Mouse (Mus musculus): Measurements from ENCODE around the gene Spata32. TPM values are rescaled to one million over a fixed set of nuclear protein-coding genes. Genes with fewer than 3 reads are reported as not detected.

Gene Spata32
- total and polyA plus RNA-seq, 3 experiments: not detected

- no peak for TF ChIP-seq USF1 (IDR thresholded peaks at IDR 0.05; ENCODE audit: low read depth, low read length)
- TF ChIP-seq TCF12 (IDR thresholded peaks at IDR 0.05; ENCODE audit: low read depth, low read length): no peak
- 0 out of 2 replicates have a peak, but pooled peaks have one; percentile 25 for TF ChIP-seq ZMIZ1 (IDR thresholded peaks at IDR 0.05; ENCODE audit: low read depth, low read length)
- TF ChIP-seq CHD1 (IDR thresholded peaks at IDR 0.05; ENCODE audit: low read depth, low read length): 0 out of 2 replicates have a peak, but pooled peaks have one; percentile 19
- H3K4me2 ChIP-seq (ENCODE audit: insufficient read depth, low read depth, poor library complexity, severe bottlenecking): peak overlapping the region; percentile 76
- no peak for DNase-seq (ENCODE audit: extremely low read depth)
- H3K4me1 ChIP-seq (ENCODE audit: control insufficient read depth in 1 of 2, insufficient read depth in 2 of 2): peaks cover 47 to 83% of the 10 kb centered on the region in 2 experiments
- H3K36me3 ChIP-seq (replicated peaks in 1 of 2; ENCODE audit: control insufficient read depth in 1 of 2, insufficient read depth in 1 of 2, low read length in 1 of 2): peaks cover 0 to 20% of the 10 kb centered on the region in 2 experiments
- dilution Hi-C loops (cut with MboI; ENCODE audit: extremely low pct_ligation_motif_present, extremely low pct_unique_long_range_greater_than_20kb, low sequenced_read_pairs): no loop called here
- H3K9ac ChIP-seq (ENCODE audit: insufficient read depth, low read depth): peak overlapping the region; percentile 90
- H3K27me3 ChIP-seq (replicated peaks): no peaks in the 10 kb centered on the region
- H3K4me3 ChIP-seq (replicated peaks in 1 of 3; ENCODE audit: low read depth in 2 of 3, low read length in 2 of 3, poor library complexity in 1 of 3): peak overlapping the region; percentile 44 to 81 (median 51)
- peaks cover 48% of the 10 kb centered on the region for H3K79me2 ChIP-seq (replicated peaks; ENCODE audit: control insufficient read depth, extremely low read depth, insufficient read depth, poor library complexity, severe bottlenecking)
- no peaks in the 10 kb centered on the region for H3K9me3 ChIP-seq (replicated peaks; ENCODE audit: low read length)
- peak overlapping the region; percentile 78 for H3K27ac ChIP-seq (ENCODE audit: insufficient read depth, low read depth)
- in situ Hi-C loops (cut with MboI; ENCODE audit: low pct_ligation_motif_present, low pct_unique_long_range_greater_than_20kb, low sequenced_read_pairs): no loop called here
Observed at GRCm38 (mm10) chr11:103261671-103262411, 43.6 kb upstream of the Spata32 start.

DNA sequence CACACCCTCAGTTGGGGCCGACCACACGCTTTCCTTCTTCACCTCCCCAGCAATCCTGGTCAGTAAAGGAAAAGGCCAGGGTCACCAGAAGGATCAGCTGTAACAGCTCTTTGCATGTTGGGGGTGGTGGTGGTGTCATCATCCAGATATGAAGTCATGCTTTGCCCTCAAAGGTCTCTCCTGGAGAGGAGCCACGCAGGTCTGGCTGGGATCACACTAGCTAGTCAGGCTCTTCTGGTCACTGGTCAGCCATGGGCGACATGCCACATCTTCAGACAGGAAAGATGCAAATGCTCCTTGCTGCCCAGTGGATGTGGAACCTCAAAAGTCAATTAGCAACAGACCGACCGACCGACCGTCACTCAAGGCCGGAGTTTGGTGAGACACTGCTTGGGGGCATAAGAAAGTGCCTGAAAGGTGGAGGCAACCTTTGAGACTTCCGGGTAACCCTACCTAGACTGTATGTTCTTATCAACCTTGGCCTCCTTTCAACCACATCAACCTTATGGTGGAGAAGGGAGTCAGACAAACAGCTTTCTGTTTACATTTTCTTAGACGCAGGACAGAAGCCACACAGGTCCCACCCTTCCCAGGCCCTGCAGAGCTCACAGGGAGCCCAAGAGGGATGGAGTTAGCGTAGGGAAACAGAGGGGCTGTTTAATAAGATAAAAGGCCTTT, 42.4 kb upstream of the Spata32 start:
- Histone ChIP-seq H3K36me3 (replicated peaks in 1 of 2; ENCODE audit: control insufficient read depth in 1 of 2, insufficient read depth in 1 of 2, low read length in 1 of 2) (peaks cover 0 to 28% of the 10 kb centered on the region in 2 experiments), H3K9me3 (replicated peaks; ENCODE audit: low read length) (no peaks in the 10 kb centered on the region), H3K27ac (ENCODE audit: insufficient read depth, low read depth) (no peak overlapping the region), H3K27me3 (replicated peaks) (no peaks in the 10 kb centered on the region), H3K9ac (ENCODE audit: insufficient read depth, low read depth) (no peak overlapping the region), H3K4me2 (ENCODE audit: insufficient read depth, low read depth, poor library complexity, severe bottlenecking) (no peak overlapping the region), H3K79me2 (replicated peaks; ENCODE audit: control insufficient read depth, extremely low read depth, insufficient read depth, poor library complexity, severe bottlenecking) (peaks cover 36% of the 10 kb centered on the region), H3K4me3 (replicated peaks in 1 of 3; ENCODE audit: low read depth in 2 of 3, low read length in 2 of 3, poor library complexity in 1 of 3) (no peak overlapping the region), H3K4me1 (ENCODE audit: control insufficient read depth in 1 of 2, insufficient read depth in 2 of 2) (peaks cover 50 to 87% of the 10 kb centered on the region in 2 experiments)
- in situ Hi-C loops (cut with MboI; ENCODE audit: low pct_ligation_motif_present, low pct_unique_long_range_greater_than_20kb, low sequenced_read_pairs) (no loop called here), dilution Hi-C loops (cut with MboI; ENCODE audit: extremely low pct_ligation_motif_present, extremely low pct_unique_long_range_greater_than_20kb, low sequenced_read_pairs) (no loop called here)
- TF ChIP-seq TCF12 (IDR thresholded peaks at IDR 0.05; ENCODE audit: low read depth, low read length) (no peak), RAD21 (IDR thresholded peaks at IDR 0.05; ENCODE audit: low read depth, low read length) (no peak), RCOR1 (conservative IDR thresholded peaks at IDR 0.05; ENCODE audit: low read depth, low read length) (no peak), NELFE (IDR thresholded peaks at IDR 0.05; ENCODE audit: low read depth, low read length) (no peak), SMC3 (IDR thresholded peaks at IDR 0.05; ENCODE audit: low read depth, low read length) (no peak), MEF2A (IDR thresholded peaks at IDR 0.05; ENCODE audit: borderline replicate concordance, low read depth, low read length) (no peak), CHD1 (IDR thresholded peaks at IDR 0.05; ENCODE audit: low read depth, low read length) (no peak), ETS1 (conservative IDR thresholded peaks at IDR 0.05; ENCODE audit: low read depth, low read length) (peak; percentile 14; the same call in 1 of the 2 replicates), POLR2AphosphoS2 (IDR thresholded peaks at IDR 0.05; ENCODE audit: low read depth, low read length) (no peak), E2F4 (IDR thresholded peaks at IDR 0.05; ENCODE audit: insufficient replicate concordance, low read depth, low read length) (no peak), ZMIZ1 (IDR thresholded peaks at IDR 0.05; ENCODE audit: low read depth, low read length) (no peak), IRF4 (IDR thresholded peaks at IDR 0.05; ENCODE audit: low read depth, low read length) (0 out of 2 replicates have a peak, but pooled peaks have one; percentile 10), JUN (IDR thresholded peaks at IDR 0.05; ENCODE audit: insufficient read depth, low read depth, low read length) (no peak), JUND (conservative IDR thresholded peaks at IDR 0.05; ENCODE audit: low read depth, low read length) (no peak), BHLHE40 (IDR thresholded peaks at IDR 0.05; ENCODE audit: low read depth, low read length) (no peak), CTCF (conservative IDR thresholded peaks at IDR 0.05 in 1 of 2, IDR thresholded peaks at IDR 0.05 in 1 of 2; ENCODE audit: low read depth in 2 of 2, low read length in 2 of 2) (no peak), MAFK (IDR thresholded peaks at IDR 0.05; ENCODE audit: insufficient replicate concordance, low read length) (no peak)
- DNase-seq (ENCODE audit: extremely low read depth): no peak

All from CH12.LX (cell line).